Mouse (Mus musculus) ES-E14 (cell line): Measurements from ENCODE around the gene Iqcn.

Experiments
- HCFC1 ChIP-seq: IDR thresholded peaks from 2 replicates; pipeline ENCODE4 v1.6.1; 2012; ENCODE audit warnings: low read length, inconsistent platforms, borderline replicate concordance; ENCODE audit not compliant: insufficient read depth
- MAFK ChIP-seq: IDR thresholded peaks from 2 replicates; pipeline ENCODE4 v1.6.1; 2014; ENCODE audit warnings: mild to moderate bottlenecking, low read depth, low read length, inconsistent platforms; ENCODE audit not compliant: insufficient read depth
- ZC3H11A ChIP-seq: IDR thresholded peaks from 2 replicates; pipeline ENCODE4 v1.6.1; 2012; ENCODE audit warnings: low read depth, mild to moderate bottlenecking, inconsistent platforms, low read length, borderline replicate concordance
- ZNF384 ChIP-seq: IDR thresholded peaks from 2 replicates; pipeline ENCODE4 v1.6.1; 2012; ENCODE audit warnings: low read depth, low read length, inconsistent platforms

- TF ChIP-seq HCFC1 (no peak), ZNF384 (no peak), ZC3H11A (no peak), MAFK (no peak)
Measured at GRCm38 (mm10) chr8:70750128-70750680, 46.9 kb downstream of the Iqcn start.
